Mouse (Mus musculus) lung, embryonic 16.5 days (tissue): ENCODE measurements around the gene Fut8. TPM values are rescaled to one million over a fixed set of nuclear protein-coding genes. Genes with fewer than 3 reads are reported as not detected.
A peak's percentile ranks its signal among the peaks of the same experiment; 100 is the strongest.

Source experiments
- ATAC-seq: fragments of 200-750 bp; cut with Nextera tagmentation; 2 replicates; pipeline ENCODE4 v1.8.0; 2017; ENCODE audit warnings: low read depth, mild to moderate bottlenecking, moderate library complexity
- H3K27ac ChIP-seq: fragments of 300-500 bp; sonication (generic); 2 replicates; pipeline ENCODE4 v1.5.1; 2014; ENCODE audit warnings: mild to moderate bottlenecking, control low read depth, low read length
- H3K27me3 ChIP-seq: fragments of 300-500 bp; sonication (generic); 2 replicates; pipeline ENCODE4 v1.6.1; 2014; ENCODE audit warnings: low read depth, low read length, mixed read lengths; ENCODE audit not compliant: control insufficient read depth, insufficient read depth
- H3K36me3 ChIP-seq: fragments of 300-500 bp; sonication (generic); 2 replicates; pipeline ENCODE4 v1.6.1; 2014; ENCODE audit warnings: low read length; ENCODE audit not compliant: control insufficient read depth, insufficient read depth
- H3K4me1 ChIP-seq: fragments of 300-500 bp; sonication (generic); replicated peaks from 2 replicates; pipeline ENCODE4 v1.6.1; 2014; ENCODE audit warnings: low read length, mixed read lengths; ENCODE audit not compliant: control insufficient read depth, insufficient read depth
- H3K4me2 ChIP-seq: fragments of 300-500 bp; sonication (generic); 2 replicates; pipeline ENCODE4 v1.6.1; 2014; ENCODE audit warnings: low read depth, low read length, control low read depth
- H3K4me3 ChIP-seq: fragments of 300-500 bp; sonication (generic); 2 replicates; pipeline ENCODE4 v1.5.1; 2014; ENCODE audit warnings: mild to moderate bottlenecking, low read length, control low read depth
- H3K9ac ChIP-seq: fragments of 300-500 bp; sonication (generic); 2 replicates; pipeline ENCODE4 v1.6.1; 2014; ENCODE audit warnings: low read length, control low read depth
- H3K9me3 ChIP-seq: fragments of 300-500 bp; sonication (generic); 2 replicates; pipeline ENCODE4 v1.6.1; 2016; ENCODE audit warnings: low read length; ENCODE audit not compliant: control insufficient read depth
- WGBS: fragments of 180-500 bp; shearing (Covaris S2); extraction: QIAGEN DNeasy Blood & Tissue Kit; methylation state at CpG from one replicate; pipeline ENCODE4 v1.1.7; 2014; 5-methylcytosine and 5-hydroxymethylcytosine counted together
- polyA plus RNA-seq: library from polyadenylated mRNA; unstranded; fragments of >200 nt; fragmentation: Nextera tagmentation; extraction: Ambion mirVana; gene quantifications from 2 replicates; pipeline ENCODE4 v1.2.1, GENCODE M21; 2015

Gene Fut8
- polyA plus RNA-seq, 1 experiment from 2014 or later = 26.9 TPM

DNA sequence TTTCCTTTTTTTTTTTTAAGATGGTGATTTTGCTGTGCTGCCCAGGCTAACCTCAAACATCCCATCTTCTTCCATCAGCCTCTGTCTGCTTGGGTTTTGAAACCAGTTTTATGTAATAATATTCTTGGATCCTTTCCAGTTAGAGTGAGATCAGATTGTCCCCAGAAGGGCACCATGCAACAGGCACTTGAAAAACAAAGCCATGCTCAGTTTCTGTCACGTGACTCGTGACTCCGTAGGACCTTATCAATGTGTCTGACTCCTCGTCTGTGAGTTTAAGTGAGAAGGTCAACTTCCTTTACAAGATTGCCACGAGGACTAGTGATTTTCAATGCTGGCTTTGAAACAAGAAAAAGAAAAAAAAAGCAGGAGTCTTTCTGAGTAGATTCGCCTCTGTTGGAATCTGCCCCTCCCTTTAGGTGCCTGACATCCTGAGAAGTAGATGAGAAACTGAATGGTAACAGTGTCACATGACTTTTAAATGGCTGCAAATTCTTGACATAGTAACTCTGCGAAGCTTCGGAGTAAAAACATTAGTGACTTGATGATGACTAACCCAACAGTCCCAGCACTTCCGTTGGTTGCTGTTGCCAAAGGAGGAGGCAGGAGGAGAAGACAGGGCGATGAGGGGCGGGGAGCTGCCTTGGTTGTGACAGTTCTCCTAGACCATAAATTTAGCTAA lies 21.3 kb upstream of the Fut8 start:
- Histone ChIP-seq H3K9ac (no peak overlapping the region), H3K9me3 (no peaks in the 10 kb centered on the region), H3K27ac (no peak overlapping the region), H3K4me1 (no peaks in the 10 kb centered on the region), H3K27me3 (no peaks in the 10 kb centered on the region), H3K36me3 (no peaks in the 10 kb centered on the region), H3K4me3 (no peak overlapping the region), H3K4me2 (peak overlapping the region; percentile 26)
- 39% methylated on average over 11 of the region's 11 CpGs for WGBS
- ATAC-seq = peak; percentile 64; the same call in 1 of the 2 replicates

- Histone ChIP-seq H3K36me3 (no peaks in the 10 kb centered on the region), H3K4me1 (no peaks in the 10 kb centered on the region)
- 63% methylated on average over 5 of the region's 5 CpGs for WGBS
These were observed 17.3 kb upstream of the Fut8 start for GRCm38 (mm10) chr12:77220616-77221015.

DNA sequence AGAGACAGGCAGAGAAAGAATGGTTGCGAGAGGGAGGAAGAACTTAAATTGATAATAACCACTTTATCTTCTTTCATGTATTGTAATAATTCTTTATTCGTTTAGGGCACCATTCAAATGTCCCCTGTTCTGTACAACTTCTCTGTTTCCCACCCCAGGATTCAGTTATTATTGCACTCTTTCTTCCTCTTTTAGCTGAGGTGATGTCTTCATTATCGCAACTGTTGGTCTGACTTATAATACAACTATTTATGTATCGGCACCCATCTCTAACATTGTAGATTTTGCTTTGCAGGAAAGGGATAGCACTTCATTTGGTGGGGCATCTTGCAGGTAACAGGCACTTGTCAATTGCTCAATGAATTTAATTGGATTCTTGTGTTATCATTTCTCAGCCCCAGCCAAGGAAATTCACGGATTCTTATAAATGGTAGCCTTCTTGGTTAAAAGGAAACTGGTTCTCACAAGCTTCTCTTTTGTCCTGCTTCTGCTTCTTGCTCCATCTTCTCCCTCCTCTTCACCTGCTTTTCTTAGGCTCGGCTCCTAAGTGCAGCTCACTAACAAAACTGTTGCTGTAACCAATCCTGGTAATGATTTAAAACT lies 15.6 kb upstream of the Fut8 start:
- H3K27me3 ChIP-seq = no peaks in the 10 kb centered on the region
- H3K4me1 ChIP-seq = no peaks in the 10 kb centered on the region
- no peak overlapping the region for H3K9ac ChIP-seq
- no peaks in the 10 kb centered on the region for H3K36me3 ChIP-seq
- H3K4me3 ChIP-seq = no peak overlapping the region
- no peak for ATAC-seq
- H3K9me3 ChIP-seq = no peaks in the 10 kb centered on the region
- no peak overlapping the region for H3K4me2 ChIP-seq
- no peak overlapping the region for H3K27ac ChIP-seq
- WGBS = 84% methylated on average over 6 of the region's 6 CpGs

More at GRCm38 (mm10) chr12:77220616-77221015, 17.3 kb upstream of the Fut8 start:
- no peak overlapping the region for H3K27ac ChIP-seq
- no peak overlapping the region for H3K9ac ChIP-seq
- H3K9me3 ChIP-seq = no peaks in the 10 kb centered on the region
- H3K27me3 ChIP-seq = no peaks in the 10 kb centered on the region
- no peak overlapping the region for H3K4me3 ChIP-seq
- H3K4me2 ChIP-seq = no peak overlapping the region
- no peak for ATAC-seq

- Histone ChIP-seq H3K4me1 (no peaks in the 10 kb centered on the region), H3K36me3 (no peaks in the 10 kb centered on the region), H3K27ac (no peak overlapping the region), H3K4me2 (no peak overlapping the region), H3K27me3 (no peaks in the 10 kb centered on the region), H3K9me3 (no peaks in the 10 kb centered on the region), H3K9ac (no peak overlapping the region), H3K4me3 (no peak overlapping the region)
- 78% methylated on average over 3 of the region's 3 CpGs for WGBS
- no peak for ATAC-seq
These were observed 14.3 kb upstream of the Fut8 start for GRCm38 (mm10) chr12:77223595-77223994.

GRCm38 (mm10) chr12:77224121-77224520 lies 13.8 kb upstream of the Fut8 start:
- no peak overlapping the region for H3K27ac ChIP-seq
- ATAC-seq = no peak
- H3K9me3 ChIP-seq = no peaks in the 10 kb centered on the region
- no peak overlapping the region for H3K9ac ChIP-seq
- no peak overlapping the region for H3K4me3 ChIP-seq
- no peaks in the 10 kb centered on the region for H3K4me1 ChIP-seq
- no peaks in the 10 kb centered on the region for H3K27me3 ChIP-seq
- 84% methylated on average over 4 of the region's 4 CpGs for WGBS
- no peaks in the 10 kb centered on the region for H3K36me3 ChIP-seq
- no peak overlapping the region for H3K4me2 ChIP-seq

GRCm38 (mm10) chr12:77224891-77225290 lies 13.0 kb upstream of the Fut8 start:
- no peak overlapping the region for H3K4me2 ChIP-seq
- no peak for ATAC-seq
- no peaks in the 10 kb centered on the region for H3K27me3 ChIP-seq
- 59% methylated on average over 4 of the region's 4 CpGs for WGBS
- no peak overlapping the region for H3K9ac ChIP-seq
- no peak overlapping the region for H3K27ac ChIP-seq
- H3K4me1 ChIP-seq = no peaks in the 10 kb centered on the region
- no peak overlapping the region for H3K4me3 ChIP-seq
- H3K36me3 ChIP-seq = no peaks in the 10 kb centered on the region
- H3K9me3 ChIP-seq = no peaks in the 10 kb centered on the region

DNA sequence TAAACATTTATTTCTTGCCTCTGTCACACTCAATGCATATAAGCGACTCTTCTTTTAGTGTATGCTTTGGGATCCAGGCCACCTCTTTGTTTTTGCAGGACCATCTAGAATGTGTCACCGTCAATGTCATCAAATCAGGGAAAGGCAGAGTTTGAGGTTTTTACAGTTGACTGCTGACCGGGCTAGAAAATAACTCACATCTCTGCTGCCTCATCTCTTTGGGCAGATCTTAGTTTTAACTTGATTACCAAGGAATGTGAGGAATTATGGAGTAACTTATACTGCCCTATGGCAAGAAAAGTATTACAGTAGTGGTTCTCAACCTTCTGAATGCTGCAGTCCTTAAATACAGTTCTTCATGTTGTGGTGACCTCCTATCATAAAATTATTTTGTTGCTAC lies 12.2 kb upstream of the Fut8 start:
- H3K9me3 ChIP-seq = no peaks in the 10 kb centered on the region
- H3K27ac ChIP-seq = no peak overlapping the region
- 61% methylated on average over 3 of the region's 3 CpGs for WGBS
- no peak for ATAC-seq
- H3K36me3 ChIP-seq = no peaks in the 10 kb centered on the region
- H3K4me2 ChIP-seq = no peak overlapping the region
- no peaks in the 10 kb centered on the region for H3K27me3 ChIP-seq
- H3K4me3 ChIP-seq = no peak overlapping the region
- H3K4me1 ChIP-seq = no peaks in the 10 kb centered on the region
- no peak overlapping the region for H3K9ac ChIP-seq

GRCm38 (mm10) chr12:77235958-77236357 lies 2.0 kb upstream of the Fut8 start:
- Histone ChIP-seq H3K4me3 (no peak overlapping the region), H3K9me3 (no peaks in the 10 kb centered on the region), H3K9ac (no peak overlapping the region), H3K27ac (no peak overlapping the region), H3K4me2 (no peak overlapping the region), H3K4me1 (peaks cover 4% of the 10 kb centered on the region; the same call in 1 of the 2 replicates), H3K36me3 (no peaks in the 10 kb centered on the region), H3K27me3 (no peaks in the 10 kb centered on the region)
- 45% methylated on average over 4 of the region's 4 CpGs for WGBS
- no peak for ATAC-seq

GRCm38 (mm10) chr12:77238531-77239389 lies 835 bp downstream of the Fut8 start:
- under 1% methylated on average over 91 of the region's 120 CpGs for WGBS
- peak; percentile 98 for ATAC-seq

More at GRCm38 (mm10) chr12:77238531-77239389, 835 bp downstream of the Fut8 start:
- Histone ChIP-seq H3K27ac (peak overlapping the region; percentile 93), H3K4me1 (peaks cover 4% of the 10 kb centered on the region; the same call in 1 of the 2 replicates), H3K27me3 (no peaks in the 10 kb centered on the region), H3K9me3 (no peaks in the 10 kb centered on the region), H3K36me3 (no peaks in the 10 kb centered on the region), H3K9ac (peak overlapping the region; percentile 89), H3K4me3 (peak overlapping the region; percentile 91), H3K4me2 (peak overlapping the region; percentile 97)
